Mouse (Mus musculus): ENCODE measurements around the gene Odf3l2. TPM values are rescaled to one million over a fixed set of nuclear protein-coding genes. Genes with fewer than 3 reads are reported as not detected.

Gene Odf3l2
- polyA plus RNA-seq, 1 experiment from 2014 or later: not detected

DNA sequence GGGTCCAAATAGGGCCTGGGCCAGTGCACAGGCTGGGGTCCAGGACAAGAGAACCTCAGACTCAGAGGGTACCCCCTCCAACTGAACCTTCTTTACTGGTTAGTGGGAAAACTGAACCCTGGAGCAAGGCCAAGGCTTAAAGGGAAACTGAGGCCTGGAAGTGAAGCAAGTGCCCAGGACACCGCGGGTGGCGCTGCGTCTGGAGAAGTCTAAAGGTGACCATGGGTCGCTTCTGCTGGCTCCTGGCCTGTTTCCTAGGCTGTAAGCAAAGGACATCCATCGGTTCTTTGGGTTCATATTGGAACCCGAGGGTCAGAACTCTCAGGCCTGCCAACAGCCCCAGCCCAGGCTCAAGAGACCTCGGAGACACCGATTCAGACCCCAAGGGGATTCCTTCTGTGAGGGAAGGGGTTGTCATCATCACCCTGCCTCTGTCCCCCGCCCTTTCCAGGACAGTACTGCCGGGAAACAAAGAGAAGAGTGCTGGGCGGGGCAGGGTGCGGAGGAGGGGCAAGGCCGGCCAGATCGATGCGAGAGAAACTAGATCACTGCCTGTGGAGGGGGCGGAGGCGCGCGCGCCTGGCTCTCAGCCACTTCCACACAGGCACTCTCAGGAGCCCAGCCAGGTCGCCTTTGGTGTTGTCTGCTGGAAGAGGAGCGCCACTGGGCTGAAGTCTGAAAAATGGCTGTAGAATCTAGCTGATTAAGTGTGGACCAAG is 6.9 kb downstream of the Odf3l2 start:
- H3K27me3 ChIP-seq (ENCODE audit: control insufficient read depth, insufficient read depth, low read length): peaks cover 6% of the 10 kb centered on the region; the same call in 1 of the 2 replicates
- TF ChIP-seq EP300 (optimal IDR thresholded peaks at IDR 0.05): no peak
- TF ChIP-seq CTCF (IDR thresholded peaks at IDR 0.05; ENCODE audit: low read depth): no peak
- no peaks in the 10 kb centered on the region for H3K36me3 ChIP-seq (ENCODE audit: control insufficient read depth, insufficient read depth, low read length)
- WGBS: 8% methylated on average over 20 of the region's 23 CpGs
- DNase-seq (ENCODE audit: low spot score): peak; percentile 46
- no peak overlapping the region for H3K9ac ChIP-seq (ENCODE audit: low read length)
- H3K4me1 ChIP-seq (replicated peaks; ENCODE audit: control insufficient read depth, insufficient read depth): 0 out of 2 replicates have a peak, but pooled peaks cover 6% of the 10 kb centered on the region
- peak overlapping the region; percentile 89 for H3K4me2 ChIP-seq (replicated peaks; ENCODE audit: low read depth)
- no peak overlapping the region for H3K4me3 ChIP-seq (ENCODE audit: low read depth, low read length)
- no peaks in the 10 kb centered on the region for H3K9me3 ChIP-seq (ENCODE audit: control insufficient read depth, low read length)
- no peak overlapping the region for H3K27ac ChIP-seq (replicated peaks)
- peak; percentile 43; the same call in 1 of the 2 replicates for ATAC-seq (ENCODE audit: low FRiP score, low TSS enrichment)

DNA sequence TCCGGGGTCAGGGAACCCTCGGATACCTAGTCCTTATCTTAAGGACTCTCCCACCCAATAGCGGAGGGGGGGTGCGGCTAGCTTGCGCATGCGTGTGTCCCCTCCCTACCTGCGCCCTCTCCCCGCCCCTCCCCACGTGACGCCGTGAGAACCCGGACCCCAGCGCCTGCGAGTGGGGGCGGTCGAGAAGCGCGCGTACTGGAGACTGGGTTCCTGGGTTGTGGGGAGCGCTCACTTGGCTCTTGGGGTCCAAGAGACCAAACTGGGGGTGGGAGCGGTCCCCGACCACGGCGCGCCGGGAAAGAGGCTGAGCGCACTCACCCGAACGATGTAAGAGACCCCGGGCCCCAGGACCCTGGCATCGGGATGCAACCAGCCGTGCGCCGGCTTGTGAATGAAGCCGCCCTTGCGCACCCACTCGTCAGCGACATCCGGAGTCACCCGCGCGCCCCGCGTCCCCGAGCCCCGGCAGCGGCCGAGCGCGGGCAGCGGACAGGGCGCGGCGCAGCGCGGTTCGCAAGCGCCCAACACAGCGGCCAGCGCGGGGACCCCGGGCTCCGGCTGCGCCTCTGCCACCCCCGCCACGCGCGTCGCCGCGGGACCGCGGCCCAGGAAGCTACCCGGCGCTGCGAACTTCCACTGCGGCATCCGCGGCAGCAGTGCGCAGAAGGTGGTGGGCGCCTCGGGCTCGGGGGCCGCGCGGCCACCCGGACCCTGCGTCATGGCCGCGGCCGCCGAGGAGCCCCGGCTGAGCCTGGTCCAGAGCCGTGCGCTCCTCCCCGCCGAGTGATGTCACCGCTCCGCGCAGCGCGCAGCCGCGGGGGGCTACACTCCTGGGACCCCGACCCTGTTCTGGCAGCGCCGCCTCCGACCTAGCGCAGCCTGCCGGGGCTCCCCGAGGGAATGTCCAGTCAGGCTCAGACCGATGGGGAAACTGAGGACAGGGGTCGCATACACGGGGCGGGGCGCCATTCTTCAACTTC is 8.1 kb downstream of the Odf3l2 start, which contains the start of gene Shc2:
Shc2 (minus strand) TSS at position 791 of the 983 bp plus-strand sequence.
- WGBS: under 1% methylated on average over 66 of the region's 116 CpGs
- TF ChIP-seq CTCF (IDR thresholded peaks at IDR 0.05; ENCODE audit: low read depth) (no peak), EP300 (optimal IDR thresholded peaks at IDR 0.05) (no peak)
- H3K4me3 ChIP-seq (ENCODE audit: low read depth, low read length): peak within 1 kb of the TSS; percentile 59
- peak within 1 kb of the TSS; percentile 30; the same call in 1 of the 2 replicates for H3K27ac ChIP-seq (replicated peaks)
- H3K27me3 ChIP-seq (ENCODE audit: control insufficient read depth, insufficient read depth, low read length): peaks cover 6% of the 10 kb centered on the region; the same call in 1 of the 2 replicates
- H3K9me3 ChIP-seq (ENCODE audit: control insufficient read depth, low read length): no peaks in the 10 kb centered on the region
- peak; percentile 40; the same call in 1 of the 2 replicates for ATAC-seq (ENCODE audit: low FRiP score, low TSS enrichment)
- no peaks in the 10 kb centered on the region for H3K36me3 ChIP-seq (ENCODE audit: control insufficient read depth, insufficient read depth, low read length)
- H3K4me1 ChIP-seq (replicated peaks; ENCODE audit: control insufficient read depth, insufficient read depth): 0 out of 2 replicates have a peak, but pooled peaks cover 6% of the 10 kb centered on the region
- H3K4me2 ChIP-seq (replicated peaks; ENCODE audit: low read depth): peak within 1 kb of the TSS; percentile 89
- H3K9ac ChIP-seq (ENCODE audit: low read length): peak within 1 kb of the TSS; percentile 66
- DNase-seq (ENCODE audit: low spot score): peak; percentile 37

DNA sequence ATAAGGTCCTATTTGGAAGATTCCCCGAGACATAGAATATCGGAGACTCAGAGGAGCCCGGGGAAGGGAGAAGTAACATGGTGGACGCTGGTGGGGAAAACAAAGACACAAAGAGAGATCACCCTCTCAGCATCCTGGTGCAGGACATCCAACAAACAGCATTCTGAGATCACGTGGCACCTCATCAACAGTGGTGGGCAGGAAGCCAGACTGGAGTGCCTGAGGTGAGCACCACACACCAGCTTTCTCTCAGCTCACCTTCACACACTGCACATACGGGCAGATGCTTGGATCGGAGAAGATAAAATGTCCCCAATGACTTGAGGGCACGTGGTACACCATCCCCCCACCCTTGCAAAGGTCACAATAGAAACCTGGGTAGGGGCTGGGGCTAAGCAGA is 9.3 kb downstream of the Odf3l2 start:
- Histone ChIP-seq H3K27me3 (ENCODE audit: control insufficient read depth, insufficient read depth, low read length) (peaks cover 6% of the 10 kb centered on the region; the same call in 1 of the 2 replicates), H3K4me3 (ENCODE audit: low read depth, low read length) (no peak overlapping the region), H3K36me3 (ENCODE audit: control insufficient read depth, insufficient read depth, low read length) (no peaks in the 10 kb centered on the region), H3K9me3 (ENCODE audit: control insufficient read depth, low read length) (no peaks in the 10 kb centered on the region), H3K27ac (replicated peaks) (no peak overlapping the region), H3K4me1 (replicated peaks; ENCODE audit: control insufficient read depth, insufficient read depth) (0 out of 2 replicates have a peak, but pooled peaks cover 6% of the 10 kb centered on the region), H3K4me2 (replicated peaks; ENCODE audit: low read depth) (no peak overlapping the region), H3K9ac (ENCODE audit: low read length) (no peak overlapping the region)
- ATAC-seq (ENCODE audit: low FRiP score, low TSS enrichment) (no peak), DNase-seq (ENCODE audit: low spot score) (no peak)
- TF ChIP-seq EP300 (optimal IDR thresholded peaks at IDR 0.05) (no peak), CTCF (IDR thresholded peaks at IDR 0.05; ENCODE audit: low read depth) (no peak)
- WGBS: 81% methylated on average over 8 of the region's 8 CpGs

DNA sequence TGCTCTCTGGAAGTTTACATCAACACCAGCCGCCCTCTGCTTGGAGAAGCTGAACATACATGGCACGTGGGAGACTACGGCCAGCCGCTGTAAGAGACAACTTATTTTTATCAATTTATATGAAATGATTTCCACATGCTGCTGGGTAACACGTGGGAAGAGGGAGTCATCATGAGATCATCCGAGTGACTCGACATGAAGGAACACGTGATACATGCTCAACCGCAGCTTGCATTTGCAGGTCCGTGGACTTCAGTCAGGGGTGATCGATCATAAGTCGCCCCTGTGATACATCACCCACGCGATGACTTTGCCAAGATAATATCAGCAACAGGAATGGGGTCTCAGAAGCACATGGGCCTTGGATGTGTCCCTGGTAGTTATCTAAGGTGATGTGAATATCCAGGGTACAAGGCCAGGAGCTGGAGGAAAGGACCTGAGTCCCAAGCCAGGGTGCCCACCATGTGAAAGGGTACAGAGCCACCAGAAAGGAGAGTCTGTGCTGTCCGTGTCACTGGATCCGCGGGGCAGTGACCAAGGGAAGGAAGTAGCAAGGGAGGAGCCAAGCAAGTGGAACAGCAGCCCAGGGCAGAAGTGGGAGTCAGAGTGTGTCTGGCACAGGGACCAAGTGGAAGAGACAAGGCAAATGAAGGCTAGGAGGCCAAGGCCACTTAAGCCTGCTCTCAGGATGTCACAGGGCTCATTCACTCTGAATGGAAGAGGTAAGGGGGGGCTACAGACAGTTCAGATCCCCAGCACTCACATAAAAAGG is 12.3 kb downstream of the Odf3l2 start:
- TF ChIP-seq CTCF (IDR thresholded peaks at IDR 0.05; ENCODE audit: low read depth): no peak
- TF ChIP-seq EP300 (optimal IDR thresholded peaks at IDR 0.05): no peak
- 77% methylated on average over 17 of the region's 17 CpGs for WGBS
- H3K36me3 ChIP-seq (ENCODE audit: control insufficient read depth, insufficient read depth, low read length): no peaks in the 10 kb centered on the region
- no peak overlapping the region for H3K4me2 ChIP-seq (replicated peaks; ENCODE audit: low read depth)
- DNase-seq (ENCODE audit: low spot score) (no peak), ATAC-seq (ENCODE audit: low FRiP score, low TSS enrichment) (no peak)
- H3K9me3 ChIP-seq (ENCODE audit: control insufficient read depth, low read length): no peaks in the 10 kb centered on the region
- no peak overlapping the region for H3K27ac ChIP-seq (replicated peaks)
- H3K9ac ChIP-seq (ENCODE audit: low read length): no peak overlapping the region
- H3K27me3 ChIP-seq (ENCODE audit: control insufficient read depth, insufficient read depth, low read length): peaks cover 6% of the 10 kb centered on the region; the same call in 1 of the 2 replicates
- 0 out of 2 replicates have a peak, but pooled peaks cover 1% of the 10 kb centered on the region for H3K4me1 ChIP-seq (replicated peaks; ENCODE audit: control insufficient read depth, insufficient read depth)
- H3K4me3 ChIP-seq (ENCODE audit: low read depth, low read length): no peak overlapping the region

DNA sequence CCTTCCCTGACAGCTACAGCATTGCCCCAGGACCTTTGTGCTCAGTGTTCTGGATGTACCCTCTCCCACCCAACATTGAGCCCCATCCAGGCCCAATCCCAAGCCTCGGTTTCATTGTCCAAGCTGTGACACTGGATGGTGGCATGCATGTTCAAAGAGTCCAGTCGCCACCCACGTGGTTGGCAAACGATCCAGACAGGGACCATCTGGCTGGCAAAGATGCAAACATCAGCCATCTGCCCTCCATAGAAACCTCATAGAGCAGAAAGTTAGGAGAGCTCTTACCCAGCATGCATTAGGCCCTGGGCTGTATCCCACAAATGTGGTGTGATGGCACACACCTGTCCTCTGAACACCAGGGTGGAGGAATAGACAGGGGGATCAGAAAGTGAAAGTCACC is 14.1 kb downstream of the Odf3l2 start:
- Histone ChIP-seq H3K4me2 (replicated peaks; ENCODE audit: low read depth) (no peak overlapping the region), H3K27ac (replicated peaks) (no peak overlapping the region), H3K36me3 (ENCODE audit: control insufficient read depth, insufficient read depth, low read length) (no peaks in the 10 kb centered on the region), H3K4me3 (ENCODE audit: low read depth, low read length) (no peak overlapping the region), H3K9ac (ENCODE audit: low read length) (no peak overlapping the region), H3K9me3 (ENCODE audit: control insufficient read depth, low read length) (no peaks in the 10 kb centered on the region), H3K4me1 (replicated peaks; ENCODE audit: control insufficient read depth, insufficient read depth) (no peaks in the 10 kb centered on the region), H3K27me3 (ENCODE audit: control insufficient read depth, insufficient read depth, low read length) (no peaks in the 10 kb centered on the region)
- WGBS: 76% methylated on average over 4 of the region's 4 CpGs
- DNase-seq (ENCODE audit: low spot score): no peak
- ATAC-seq (ENCODE audit: low FRiP score, low TSS enrichment): no peak
- TF ChIP-seq EP300 (optimal IDR thresholded peaks at IDR 0.05) (no peak), CTCF (IDR thresholded peaks at IDR 0.05; ENCODE audit: low read depth) (no peak)
